Mouse (Mus musculus): ENCODE results near the gene Icam5. TPM values are rescaled to one million over a fixed set of nuclear protein-coding genes. Genes with fewer than 3 reads are reported as not detected.

The Icam5 gene
- total RNA-seq, 2 experiments from 2014 or later, result 0.08 TPM; not detected in 1

Small RNAs within 50 kb of the gene (microRNA-seq; reads per million reads assigned to microRNA genes)
- gene Mir1900 (not detected), gene Mir7082 (not detected)

Other genes with a start within 250 kb of the Icam5 start
- 100 to 1,000 TPM; 156 to 159 TPM for gene Col5a3, start 217.0 kb upstream of the Icam5 start, total RNA-seq (2021)
- gene Rdh8, start 213.6 kb upstream of the Icam5 start, total RNA-seq (2021), result not detected
- 1 to 10 TPM; 8.2 to 9.7 TPM for gene A230050P20Rik, start 163.4 kb upstream of the Icam5 start, total RNA-seq (2021)
- gene Angptl6, start 152.3 kb upstream of the Icam5 start, total RNA-seq (2021), result 1 to 10 TPM; 3.9 to 4.5 TPM
- gene Ppan, start 143.9 kb upstream of the Icam5 start, total RNA-seq (2021), result 10 to 100 TPM; 25.0 to 28.7 TPM
- gene Eif3g, start 133.4 kb upstream of the Icam5 start, total RNA-seq (2021), result 100 to 1,000 TPM; 146 to 158 TPM
- gene Dnmt1, start 72.2 kb upstream of the Icam5 start, total RNA-seq (2021), result 10 to 100 TPM; 44.5 to 46.0 TPM
- 10 to 100 TPM; 19.8 to 20.2 TPM for gene S1pr2, start 55.3 kb upstream of the Icam5 start, total RNA-seq (2021)
- gene Mrpl4, start 29.3 kb upstream of the Icam5 start, total RNA-seq (2021), result 10 to 100 TPM; 42.7 to 49.2 TPM
- gene Icam1, start 16.1 kb upstream of the Icam5 start, total RNA-seq (2021), result 1 to 10 TPM; 5.4 to 6.7 TPM
- gene Icam4, start 2.7 kb upstream of the Icam5 start, total RNA-seq (2021), result not detected
- gene Zglp1, start 35.0 kb downstream of the Icam5 start, total RNA-seq (2021), result not detected
- gene Gm49373, start 41.0 kb downstream of the Icam5 start, total RNA-seq (2021), result under 1 TPM; 0.29 to 0.59 TPM
- gene Fdx1l, start 41.5 kb downstream of the Icam5 start, total RNA-seq (2021), result 10 to 100 TPM; 28.6 to 31.6 TPM
- 1 to 10 TPM; 1.3 to 1.7 TPM for gene Gm38431, start 59.9 kb downstream of the Icam5 start, total RNA-seq (2021)
- gene Raver1, start 59.9 kb downstream of the Icam5 start, total RNA-seq (2021), result 10 to 100 TPM; 33.0 to 37.3 TPM
- 1 to 10 TPM; 9.3 TPM for gene Tyk2, start 99.2 kb downstream of the Icam5 start, total RNA-seq (2021)
- gene Cdc37, start 117.9 kb downstream of the Icam5 start, total RNA-seq (2021), result 100 to 1,000 TPM; 160 to 163 TPM
- 10 to 100 TPM; 11.6 to 13.8 TPM for gene Pde4a, start 133.6 kb downstream of the Icam5 start, total RNA-seq (2021)
- gene Keap1, start 207.3 kb downstream of the Icam5 start, total RNA-seq (2021), result 10 to 100 TPM; 52.2 to 55.0 TPM
- under 1 TPM; 0.26 to 0.32 TPM for gene S1pr5, start 216.4 kb downstream of the Icam5 start, total RNA-seq (2021)
- gene Atg4d, start 233.2 kb downstream of the Icam5 start, total RNA-seq (2021), result 10 to 100 TPM; 28.0 to 30.0 TPM